Mouse (Mus musculus): Measurements from ENCODE around the gene Gm13030. TPM values are rescaled to one million over a fixed set of nuclear protein-coding genes. Genes with fewer than 3 reads are reported as not detected.
A peak's percentile ranks its signal among the peaks of the same experiment; 100 is the strongest.

The Gm13030 gene
- total and polyA plus RNA-seq, 3 experiments: not detected

- H3K27me3 ChIP-seq (ENCODE audit: control insufficient read depth in 1 of 2, insufficient read depth in 2 of 2, low read length in 2 of 2): peaks cover 0 to 1% of the 10 kb centered on the region in 2 experiments; a peak in 1 of 4 replicates
- TF ChIP-seq RAD21 (IDR thresholded peaks at IDR 0.05; ENCODE audit: low read depth, low read length) (no peak), MYB (IDR thresholded peaks at IDR 0.05; ENCODE audit: low read depth, low read length) (no peak), USF2 (IDR thresholded peaks at IDR 0.05; ENCODE audit: borderline replicate concordance in 1 of 2, insufficient read depth in 1 of 2, low read depth in 1 of 2, low read length in 2 of 2) (no peak), GATA1 (IDR thresholded peaks at IDR 0.05; ENCODE audit: low read depth, low read length) (no peak), SIN3A (IDR thresholded peaks at IDR 0.05; ENCODE audit: low read length) (no peak), NELFE (IDR thresholded peaks at IDR 0.05; ENCODE audit: low read depth, low read length) (no peak), TAL1 (IDR thresholded peaks at IDR 0.05; ENCODE audit: low read length) (no peak)
- H3K36me3 ChIP-seq (ENCODE audit: control insufficient read depth in 1 of 2, insufficient read depth in 2 of 2, low read length in 2 of 2): no peaks in the 10 kb centered on the region; a peak in 1 of 4 replicates
- H3K79me2 ChIP-seq (ENCODE audit: control insufficient read depth, insufficient read depth, low read length, poor library complexity): no peaks in the 10 kb centered on the region
- DNase-seq (ENCODE audit: low read depth, low spot score): no peak
- H3K27ac ChIP-seq (ENCODE audit: control insufficient read depth, low read depth, low read length): no peak within 1 kb of the TSS
- H3K9ac ChIP-seq (ENCODE audit: control insufficient read depth, low read depth, low read length, poor library complexity, severe bottlenecking): no peak within 1 kb of the TSS
- no peaks in the 10 kb centered on the region for H3K9me3 ChIP-seq (replicated peaks; ENCODE audit: insufficient read depth, low read length)
- peaks cover 1 to 4% of the 10 kb centered on the region in 2 experiments; a peak in 3 of 4 replicates for H3K4me1 ChIP-seq (ENCODE audit: control insufficient read depth in 1 of 2, insufficient read depth in 2 of 2, low read length in 2 of 2)
- no peak within 1 kb of the TSS for H3K4me3 ChIP-seq (ENCODE audit: control insufficient read depth in 1 of 2, insufficient read depth in 1 of 2, low read depth in 2 of 2, low read length in 2 of 2)
Observed at GRCm38 (mm10) chr4:138863344-138863998, 10.3 kb downstream of the Gm13030 start, which contains the start of gene Pla2g5. TSS of gene Pla2g5 (minus strand) at chr4:138863482.

GRCm38 (mm10) chr4:138859728-138860127 is 14.0 kb downstream of the Gm13030 start:
- no peaks in the 10 kb centered on the region for H3K79me2 ChIP-seq (ENCODE audit: control insufficient read depth, insufficient read depth, low read length, poor library complexity)
- no peak overlapping the region for H3K4me3 ChIP-seq (ENCODE audit: control insufficient read depth in 1 of 2, insufficient read depth in 1 of 2, low read depth in 2 of 2, low read length in 2 of 2)
- peaks cover 0 to 9% of the 10 kb centered on the region in 2 experiments; a peak in 1 of 4 replicates for H3K4me1 ChIP-seq (ENCODE audit: control insufficient read depth in 1 of 2, insufficient read depth in 2 of 2, low read length in 2 of 2)
- no peaks in the 10 kb centered on the region for H3K9me3 ChIP-seq (replicated peaks; ENCODE audit: insufficient read depth, low read length)
- no peaks in the 10 kb centered on the region for H3K27me3 ChIP-seq (ENCODE audit: control insufficient read depth in 1 of 2, insufficient read depth in 2 of 2, low read length in 2 of 2)
- no peak for DNase-seq (ENCODE audit: low read depth, low spot score)
- H3K9ac ChIP-seq (ENCODE audit: control insufficient read depth, low read depth, low read length, poor library complexity, severe bottlenecking): no peak overlapping the region
- no peaks in the 10 kb centered on the region for H3K36me3 ChIP-seq (ENCODE audit: control insufficient read depth in 1 of 2, insufficient read depth in 2 of 2, low read length in 2 of 2)
- no peak overlapping the region for H3K27ac ChIP-seq (ENCODE audit: control insufficient read depth, low read depth, low read length)
- TF ChIP-seq CTCF (IDR thresholded peaks at IDR 0.05 in 2 of 3, conservative IDR thresholded peaks at IDR 0.05 in 1 of 3; ENCODE audit: control insufficient read depth in 1 of 3, insufficient read depth in 1 of 3, low read depth in 2 of 3, low read length in 3 of 3, poor library complexity in 1 of 3, severe bottlenecking in 1 of 3) (no peak), E2F4 (IDR thresholded peaks at IDR 0.05; ENCODE audit: borderline replicate concordance, low read depth, low read length) (no peak), USF2 (IDR thresholded peaks at IDR 0.05; ENCODE audit: borderline replicate concordance in 1 of 2, insufficient read depth in 1 of 2, low read depth in 1 of 2, low read length in 2 of 2) (no peak), MAZ (IDR thresholded peaks at IDR 0.05; ENCODE audit: low read depth, low read length) (no peak)

- no peak for TF ChIP-seq TAL1 (IDR thresholded peaks at IDR 0.05; ENCODE audit: low read length)
- TF ChIP-seq GATA1 (IDR thresholded peaks at IDR 0.05; ENCODE audit: low read depth, low read length): no peak
- TF ChIP-seq ZMIZ1 (IDR thresholded peaks at IDR 0.05; ENCODE audit: low read depth, low read length): no peak
- peak; percentile 3 to 48 (median 17); a peak in 3 of 6 replicates for TF ChIP-seq CTCF (IDR thresholded peaks at IDR 0.05 in 2 of 3, conservative IDR thresholded peaks at IDR 0.05 in 1 of 3; ENCODE audit: control insufficient read depth in 1 of 3, insufficient read depth in 1 of 3, low read depth in 2 of 3, low read length in 3 of 3, poor library complexity in 1 of 3, severe bottlenecking in 1 of 3)
- TF ChIP-seq NRF1 (IDR thresholded peaks at IDR 0.05; ENCODE audit: insufficient read depth, low read depth, low read length, poor library complexity, severe bottlenecking): no peak
- TF ChIP-seq UBTF (IDR thresholded peaks at IDR 0.05; ENCODE audit: borderline replicate concordance, insufficient read depth, low read depth, low read length): no peak
- no peak for TF ChIP-seq USF1 (IDR thresholded peaks at IDR 0.05; ENCODE audit: low read depth, low read length)
- no peak for TF ChIP-seq MEF2A (IDR thresholded peaks at IDR 0.05; ENCODE audit: extremely low read depth, insufficient replicate concordance, low read depth, low read length, poor library complexity, severe bottlenecking)
- TF ChIP-seq CHD1 (IDR thresholded peaks at IDR 0.05; ENCODE audit: low read depth, low read length): no peak
- H3K9ac ChIP-seq (ENCODE audit: control insufficient read depth, low read depth, low read length, poor library complexity, severe bottlenecking): no peak overlapping the region
- no peaks in the 10 kb centered on the region for H3K36me3 ChIP-seq (ENCODE audit: control insufficient read depth in 1 of 2, insufficient read depth in 2 of 2, low read length in 2 of 2)
- no peak overlapping the region for H3K4me3 ChIP-seq (ENCODE audit: control insufficient read depth in 1 of 2, insufficient read depth in 1 of 2, low read depth in 2 of 2, low read length in 2 of 2)
- H3K27ac ChIP-seq (ENCODE audit: control insufficient read depth, low read depth, low read length): no peak overlapping the region
- peak; percentile 24 for DNase-seq (ENCODE audit: low read depth, low spot score)
- H3K27me3 ChIP-seq (ENCODE audit: control insufficient read depth in 1 of 2, insufficient read depth in 2 of 2, low read length in 2 of 2): no peaks in the 10 kb centered on the region
- no peaks in the 10 kb centered on the region for H3K9me3 ChIP-seq (replicated peaks; ENCODE audit: insufficient read depth, low read length)
- no peaks in the 10 kb centered on the region for H3K79me2 ChIP-seq (ENCODE audit: control insufficient read depth, insufficient read depth, low read length, poor library complexity)
- H3K4me1 ChIP-seq (ENCODE audit: control insufficient read depth in 1 of 2, insufficient read depth in 2 of 2, low read length in 2 of 2): peaks cover 0 to 9% of the 10 kb centered on the region in 2 experiments; a peak in 1 of 4 replicates
Observed at GRCm38 (mm10) chr4:138859245-138859644, 14.5 kb downstream of the Gm13030 start.
